Mouse (Mus musculus) brain, embryonic 14.5 days (tissue): ENCODE measurements around the gene Naa20.

ENCODE experiments used
- CTCF ChIP-seq: fragments of 200-500 bp; IDR thresholded peaks from 2 replicates; pipeline ENCODE4 v1.5.1; 2012; ENCODE audit warnings: inconsistent platforms, mild to moderate bottlenecking, moderate library complexity, borderline replicate concordance; ENCODE audit not compliant: insufficient read depth, insufficient read length; ENCODE audit errors: extremely low read depth
- POLR2A ChIP-seq: fragments of 200-500 bp; IDR thresholded peaks from 2 replicates; pipeline ENCODE4 v1.6.1; 2012; ENCODE audit warnings: mild to moderate bottlenecking, inconsistent platforms, borderline replicate concordance; ENCODE audit not compliant: poor library complexity, insufficient read depth, insufficient read length, severe bottlenecking; ENCODE audit errors: extremely low read depth

GRCm38 (mm10) chr2:145901861-145902260 lies at the start of gene Naa20:
- TF ChIP-seq CTCF: no peak
- no peak for TF ChIP-seq POLR2A
